Mouse (Mus musculus): Measurements from ENCODE around the gene Cdh4.

Cdh4 gene

DNA sequence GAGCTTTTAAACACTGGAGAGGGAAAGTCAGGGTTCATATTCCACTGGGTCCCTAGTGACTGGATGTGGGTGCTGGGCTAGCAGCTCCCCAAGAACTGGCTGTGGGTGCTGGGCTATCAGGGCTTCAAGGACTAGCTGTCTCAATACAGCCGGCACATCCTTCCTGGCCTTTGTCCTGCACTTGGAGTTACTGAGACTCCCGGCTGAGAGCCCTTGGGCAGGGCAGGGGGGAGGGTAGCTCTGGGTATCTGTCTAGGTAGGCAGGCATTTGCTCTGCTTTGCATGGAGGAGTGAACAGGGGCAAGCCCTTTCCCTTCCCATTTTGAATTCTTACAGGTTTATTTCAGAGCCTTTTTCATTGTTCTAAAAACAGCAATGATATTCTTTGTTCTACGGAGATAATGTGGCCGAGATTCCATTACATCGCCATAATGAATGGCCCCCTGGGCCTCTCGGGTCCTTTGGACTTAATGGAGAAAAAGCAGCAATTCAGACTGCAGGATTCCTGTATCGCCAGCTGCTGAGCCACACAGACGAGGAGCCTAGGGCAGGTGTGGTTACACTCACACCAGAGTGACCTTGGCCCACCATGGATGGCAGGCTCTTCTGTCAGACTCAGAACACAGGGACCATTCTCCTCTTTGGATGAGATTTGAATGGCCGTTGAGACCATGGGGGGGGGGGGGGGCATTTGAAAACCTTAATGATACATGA, 97.5 kb downstream of the Cdh4 start:
- no peak for DNase-seq

DNA sequence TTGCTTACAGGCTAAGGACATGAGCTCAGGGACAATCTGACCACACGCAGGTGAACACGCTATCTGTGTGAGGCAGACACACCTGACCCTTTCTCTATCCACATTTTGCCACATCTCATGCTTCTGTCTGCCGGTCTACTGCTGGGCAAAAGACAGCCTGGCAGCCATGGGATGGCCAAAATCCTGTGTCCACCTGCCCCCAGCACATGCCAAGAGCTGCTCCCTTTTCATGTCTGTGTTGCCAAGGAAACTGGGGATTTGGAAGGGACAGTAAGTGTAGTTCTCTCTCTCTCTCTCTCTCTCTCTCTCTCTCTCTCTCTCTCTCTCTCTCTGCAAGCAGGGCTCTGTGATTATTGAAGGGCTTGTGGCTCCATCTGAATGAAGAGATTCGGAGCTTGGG, 98.9 kb downstream of the Cdh4 start:
- DNase-seq: no peak

DNA sequence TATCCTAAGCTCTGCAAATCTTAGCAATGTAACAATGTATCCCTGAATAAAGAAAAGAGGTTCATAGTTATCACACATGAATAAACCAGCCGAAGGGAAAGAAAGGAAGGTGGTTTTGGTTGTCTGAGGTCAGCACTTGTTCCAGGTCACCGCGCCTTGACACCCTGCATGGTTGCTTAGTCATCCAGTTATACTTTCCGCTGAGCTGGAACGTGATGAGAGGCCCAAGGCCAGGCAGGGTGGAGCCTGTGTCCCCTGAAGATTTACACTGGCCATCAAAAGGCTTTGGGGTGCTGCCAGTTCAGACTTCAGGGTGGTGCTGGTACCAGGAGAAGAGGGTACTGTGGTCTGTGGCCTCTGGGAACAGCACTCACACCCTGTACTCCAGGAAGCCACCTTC, 105.4 kb downstream of the Cdh4 start:
- no peak for DNase-seq

DNA sequence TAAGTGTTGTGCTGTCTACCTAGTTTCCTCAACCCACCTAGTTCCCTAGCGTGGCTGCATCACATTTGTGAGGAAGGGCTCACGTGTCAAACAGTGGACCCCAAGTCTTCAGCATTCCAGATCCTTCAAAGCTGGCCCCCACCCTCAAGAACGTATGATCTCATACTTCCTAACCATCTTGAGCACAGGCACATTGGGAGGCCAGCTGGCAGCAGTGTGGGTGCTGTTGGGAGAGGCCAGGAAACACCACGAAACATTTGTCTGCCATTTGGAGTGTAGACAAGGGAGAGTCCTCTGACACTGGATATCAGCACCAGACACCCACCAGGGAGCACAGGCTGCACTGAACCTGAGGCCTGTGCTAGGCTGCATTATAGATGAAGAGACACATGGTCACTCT, 113.7 kb downstream of the Cdh4 start:
- DNase-seq: no peak

DNA sequence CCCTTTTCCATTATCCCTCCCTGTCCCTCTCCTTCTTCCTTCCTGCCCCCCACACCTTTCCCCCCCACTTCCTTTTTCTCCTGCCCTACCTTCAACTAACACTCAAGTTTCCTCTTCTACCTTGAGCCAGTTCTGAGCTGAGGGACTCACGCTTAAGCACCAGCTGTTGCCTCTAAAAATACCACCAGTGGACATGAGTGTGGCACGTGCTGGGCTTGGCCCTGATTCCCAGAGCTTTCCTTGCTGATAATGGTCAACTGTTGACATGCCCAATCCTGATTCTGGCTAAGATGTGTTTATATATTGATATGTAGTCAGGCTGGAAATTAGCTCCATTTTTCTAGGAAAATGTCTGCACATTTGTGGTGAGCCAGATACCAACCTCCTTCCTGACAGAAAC, 120.1 kb downstream of the Cdh4 start:
- no peak for DNase-seq

DNA sequence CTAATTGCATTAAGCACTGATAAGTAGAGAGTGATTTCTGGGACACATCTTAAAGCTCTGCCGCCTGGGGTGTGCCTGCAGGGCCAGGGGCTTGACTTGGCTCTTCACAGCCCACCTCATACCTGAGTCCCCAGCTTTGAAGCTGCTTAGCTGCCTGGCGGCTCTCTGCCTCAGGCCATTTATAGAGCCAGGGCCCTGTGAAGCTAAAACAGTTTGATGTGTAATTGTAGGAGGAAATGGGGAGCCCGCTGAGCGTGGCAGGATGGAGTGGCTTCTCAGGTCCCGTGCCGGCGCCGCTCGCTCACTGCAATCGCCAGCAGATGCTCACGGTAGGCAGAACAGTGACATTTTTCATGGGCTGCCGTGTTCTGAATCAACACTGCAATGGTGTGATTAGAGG, 123.4 kb downstream of the Cdh4 start:
- no peak for DNase-seq

DNA sequence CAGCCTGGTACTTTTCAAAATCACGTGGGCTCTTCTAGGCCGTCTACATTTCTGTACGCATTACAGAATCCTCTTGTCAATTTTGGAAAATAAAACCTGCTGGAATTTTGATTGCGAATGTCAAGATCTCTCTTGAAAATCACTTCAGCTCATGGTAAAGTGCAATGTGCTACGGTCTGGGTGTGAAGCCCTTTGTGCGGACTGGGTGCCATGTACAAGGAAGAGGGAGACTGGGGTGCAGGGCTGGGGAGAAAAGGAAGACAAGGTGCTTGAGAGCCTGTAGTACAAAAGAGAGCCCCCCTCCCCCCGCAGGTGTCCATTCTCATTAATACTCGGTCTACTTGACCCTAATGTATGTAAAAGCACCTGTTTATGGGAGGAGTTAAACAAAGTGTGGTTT, 125.7 kb downstream of the Cdh4 start:
- DNase-seq: no peak

DNA sequence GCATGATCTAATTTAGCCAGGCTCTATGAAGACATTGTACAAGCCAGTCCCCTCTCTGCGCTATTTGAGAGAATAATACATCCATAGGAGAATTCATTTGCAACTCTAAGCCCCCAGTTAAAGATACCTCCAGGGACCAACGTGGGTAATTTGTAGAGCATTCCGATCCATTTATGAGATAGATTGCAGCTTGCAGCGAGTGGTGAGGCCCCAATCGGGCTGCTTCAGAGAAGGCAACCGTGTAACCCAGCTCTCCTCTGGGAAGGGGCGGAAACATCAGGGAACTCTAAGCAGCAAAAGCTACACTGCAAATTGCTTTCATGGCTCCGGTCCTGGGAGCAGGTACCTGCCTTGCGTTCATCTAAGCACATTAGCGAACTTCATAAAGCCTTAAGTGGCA, 126.9 kb downstream of the Cdh4 start:
- DNase-seq: no peak

DNA sequence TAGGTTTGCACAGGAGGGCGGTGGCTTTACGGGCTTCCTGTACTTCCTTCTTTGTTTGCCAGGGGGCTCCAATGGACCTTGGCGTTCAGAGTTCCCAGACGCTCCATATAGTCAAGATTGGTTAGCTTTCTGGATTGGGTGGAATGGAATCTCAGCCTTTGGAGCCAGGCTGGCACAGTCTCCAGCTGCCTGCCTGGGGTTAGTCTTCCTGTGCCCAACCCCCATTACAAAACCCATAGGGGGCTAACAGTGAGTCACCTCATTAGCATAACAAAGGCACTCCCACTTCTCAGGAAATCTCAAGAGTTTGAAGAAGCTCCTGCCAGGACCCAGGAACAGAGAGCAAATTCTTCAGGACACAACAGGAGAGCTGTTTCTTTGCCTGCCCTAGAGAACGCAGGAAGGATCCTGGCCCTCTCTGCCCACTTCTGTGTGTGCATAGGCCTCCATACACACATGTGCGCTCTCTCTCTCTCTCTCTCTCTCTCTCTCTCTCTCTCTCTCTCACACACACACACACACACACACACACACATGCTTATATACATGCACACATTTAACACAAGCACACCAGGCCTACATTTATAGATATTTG, 129.0 kb downstream of the Cdh4 start:
- DNase-seq: no peak

DNA sequence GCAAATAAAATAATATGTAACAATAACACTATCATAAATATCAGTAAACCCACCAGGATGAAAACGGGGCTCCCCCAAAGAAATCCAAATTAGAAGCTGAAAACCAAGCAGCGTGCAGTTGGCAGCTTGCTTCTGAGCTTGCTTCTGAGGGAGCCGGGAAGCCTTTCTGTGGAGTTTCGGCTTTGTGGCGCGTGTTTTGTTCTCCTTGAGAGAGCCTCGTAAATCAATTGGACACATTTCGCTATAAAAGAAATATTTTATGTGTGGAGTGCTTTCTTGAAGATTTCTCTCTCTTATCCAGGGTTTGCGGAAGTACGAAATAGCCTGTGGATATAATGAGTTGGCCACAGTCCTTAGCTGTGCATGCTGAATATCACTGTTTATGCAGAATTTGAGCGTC, 131.1 kb downstream of the Cdh4 start:
- no peak for DNase-seq

DNA sequence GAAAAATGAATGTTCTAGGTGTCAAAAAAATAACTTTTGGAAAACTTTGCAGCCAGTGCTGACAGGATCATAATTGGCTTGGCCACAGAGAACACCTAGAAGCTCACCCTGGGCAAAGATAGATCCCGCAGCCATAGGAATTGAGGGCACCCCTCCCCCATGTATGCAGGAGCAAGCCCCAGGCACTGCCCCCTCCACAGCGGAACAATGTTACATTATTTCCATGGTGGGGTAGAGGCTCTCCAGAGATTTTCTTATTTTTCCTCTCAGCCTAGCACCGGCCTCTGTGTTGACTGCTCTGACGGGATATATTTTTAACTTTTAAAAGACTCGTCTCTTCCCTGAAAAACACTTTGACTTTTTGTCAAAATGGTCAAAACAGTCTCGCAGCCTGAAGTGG, 131.6 kb downstream of the Cdh4 start:
- DNase-seq: no peak

DNA sequence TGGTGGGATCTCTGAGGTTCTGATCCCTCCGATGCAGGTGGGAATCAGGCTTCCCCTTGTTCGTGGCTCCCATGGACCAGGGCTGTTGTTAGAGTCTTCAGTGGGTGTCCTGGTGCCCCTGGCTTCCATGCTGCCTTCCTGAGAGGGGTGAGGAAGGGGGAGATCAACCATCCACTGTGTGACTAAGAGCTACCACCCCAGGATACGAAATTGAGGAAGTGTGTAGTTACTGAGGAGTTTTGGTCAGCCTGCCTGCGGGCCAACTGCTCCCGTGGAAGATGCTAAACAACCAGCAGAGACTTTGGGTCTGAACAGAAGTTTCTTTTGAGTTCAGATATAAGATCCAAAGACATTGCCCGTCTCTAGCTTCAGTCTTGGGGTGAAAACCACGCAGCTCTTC, 133.4 kb downstream of the Cdh4 start:
- no peak for DNase-seq

DNA sequence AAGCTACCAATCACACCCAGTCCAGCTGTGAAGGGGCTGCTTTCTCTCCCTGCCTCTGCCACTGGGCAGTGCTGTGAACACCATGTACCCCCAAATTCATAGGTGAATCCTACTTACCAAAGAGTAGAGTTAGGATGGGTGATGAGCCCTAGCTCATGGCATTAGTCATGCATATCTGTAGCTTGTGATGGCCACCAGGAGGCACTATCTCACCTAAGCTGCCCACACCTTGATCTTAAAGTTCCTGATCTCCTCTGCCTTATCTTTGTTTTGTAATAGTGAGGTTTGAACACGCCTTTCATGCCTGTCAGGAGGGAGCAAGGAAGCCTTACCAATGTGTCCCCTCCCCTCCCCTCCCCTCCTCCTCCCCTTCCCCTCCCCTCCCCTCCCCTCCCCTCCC, 134.0 kb downstream of the Cdh4 start:
- no peak for DNase-seq

DNA sequence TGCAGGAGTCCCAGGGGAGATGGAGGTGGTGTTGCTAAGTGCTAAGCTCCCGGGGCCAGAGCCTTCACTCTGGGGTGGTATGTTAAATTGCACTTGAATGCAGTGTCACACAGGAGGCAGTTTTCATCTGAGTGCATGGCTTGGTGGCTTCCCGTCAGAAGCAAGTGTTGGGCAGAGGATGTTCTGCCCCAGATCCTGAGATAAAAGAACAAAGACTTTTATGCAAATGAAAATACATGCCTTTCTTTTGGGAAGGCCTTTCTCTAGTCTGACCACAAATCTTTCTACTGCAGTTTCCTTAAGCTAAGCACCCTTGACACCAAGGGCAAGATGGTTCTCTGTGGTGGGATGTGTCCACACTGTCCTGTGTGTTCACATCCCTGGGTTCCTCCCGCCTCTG, 136.1 kb downstream of the Cdh4 start:
- DNase-seq: no peak

DNA sequence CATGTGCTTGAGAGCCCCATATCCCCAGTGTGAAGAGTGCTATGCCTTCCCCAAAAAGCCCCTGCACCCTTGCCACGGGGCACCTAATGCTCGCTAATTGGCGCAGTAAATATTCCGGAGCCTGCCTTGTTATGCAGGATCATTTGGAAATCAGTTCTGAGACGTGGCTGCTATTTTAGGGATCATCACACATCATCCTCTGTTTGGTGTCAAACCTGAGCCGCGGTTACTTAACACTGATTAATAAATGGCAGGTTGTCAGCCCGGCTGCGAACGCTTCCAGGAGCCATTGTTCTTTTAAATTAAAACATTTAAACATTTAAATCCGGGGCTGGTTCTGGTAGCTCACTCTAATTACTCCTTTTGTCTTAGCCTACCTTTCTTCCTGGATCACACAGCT, 136.6 kb downstream of the Cdh4 start:
- DNase-seq: no peak

DNA sequence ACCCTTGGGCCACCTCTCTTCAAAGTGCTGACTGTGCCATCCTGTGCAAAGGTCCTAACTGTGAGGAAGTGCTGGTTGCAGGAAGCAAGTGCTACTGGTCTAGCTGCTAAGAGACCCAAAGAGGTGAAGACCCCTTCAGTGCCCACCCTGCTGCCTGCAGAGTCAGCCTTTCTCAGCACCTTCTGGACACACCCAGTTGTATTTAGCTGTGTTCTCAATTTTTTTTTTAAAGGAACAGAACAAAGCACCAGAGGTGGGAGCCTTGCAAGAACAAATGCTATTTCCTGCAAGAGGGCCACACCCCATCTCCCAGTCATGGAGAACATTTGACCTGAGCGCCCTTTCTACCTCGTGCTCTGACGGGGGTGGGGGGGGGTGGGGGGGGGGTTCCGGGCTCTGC, 138.2 kb downstream of the Cdh4 start:
- DNase-seq: no peak

DNA sequence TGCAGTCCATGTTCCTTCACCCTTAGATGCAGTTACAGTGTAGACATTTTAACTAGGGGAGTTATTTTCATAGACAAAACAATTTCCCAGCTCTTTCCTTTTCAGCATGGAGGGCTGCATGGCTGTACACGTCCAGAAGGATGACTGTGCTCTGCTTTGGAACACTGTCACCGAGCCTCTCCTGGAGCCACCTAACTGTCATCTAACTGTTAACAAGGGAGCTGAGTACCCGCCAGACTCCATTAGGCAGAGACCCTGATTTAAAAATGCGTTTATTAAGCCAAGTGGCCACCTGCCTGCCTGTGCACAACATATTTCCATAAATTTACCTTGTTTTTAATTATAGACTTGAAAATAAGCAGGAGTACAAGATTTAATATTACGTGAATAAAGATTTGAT, 138.8 kb downstream of the Cdh4 start:
- DNase-seq: no peak

DNA sequence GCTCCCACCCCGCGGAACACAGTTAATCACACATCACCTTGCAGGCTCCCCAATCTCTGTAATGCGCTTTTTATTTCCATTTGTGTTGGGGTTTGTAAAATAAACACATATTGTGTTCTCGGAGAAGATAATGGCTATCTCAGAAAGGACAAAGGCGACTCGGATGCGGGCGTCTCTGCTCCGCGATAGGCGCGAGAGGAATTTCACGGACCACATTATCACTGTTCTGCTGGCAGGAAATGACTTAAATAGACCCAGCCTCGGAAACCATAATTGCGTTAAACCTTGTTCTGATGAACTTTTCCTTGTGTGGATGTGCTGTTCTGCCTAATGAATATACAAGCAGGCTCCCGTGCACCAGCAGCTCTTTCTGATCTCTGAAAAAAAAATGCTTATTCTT, 140.7 kb downstream of the Cdh4 start:
- DNase-seq: no peak

DNA sequence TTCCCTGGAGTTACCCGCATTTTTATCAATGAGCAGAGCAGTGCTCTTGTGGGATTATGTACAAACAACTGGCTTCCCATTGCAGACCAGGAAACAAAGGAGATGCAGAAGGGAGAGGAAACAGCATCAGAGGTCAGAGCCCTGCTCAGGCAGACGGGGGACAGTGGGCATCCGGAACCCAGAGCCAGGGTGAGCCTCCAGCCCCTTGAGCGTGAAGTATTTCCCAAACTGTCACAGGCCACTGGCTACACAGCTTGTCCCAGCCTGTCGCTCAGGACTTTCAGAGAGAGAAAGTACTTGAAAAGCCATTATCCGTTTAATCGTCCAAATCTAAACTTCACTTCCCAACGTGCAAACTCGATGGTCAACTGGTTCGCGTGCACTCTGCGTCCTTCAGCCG, 142.4 kb downstream of the Cdh4 start:
- DNase-seq: no peak

DNA sequence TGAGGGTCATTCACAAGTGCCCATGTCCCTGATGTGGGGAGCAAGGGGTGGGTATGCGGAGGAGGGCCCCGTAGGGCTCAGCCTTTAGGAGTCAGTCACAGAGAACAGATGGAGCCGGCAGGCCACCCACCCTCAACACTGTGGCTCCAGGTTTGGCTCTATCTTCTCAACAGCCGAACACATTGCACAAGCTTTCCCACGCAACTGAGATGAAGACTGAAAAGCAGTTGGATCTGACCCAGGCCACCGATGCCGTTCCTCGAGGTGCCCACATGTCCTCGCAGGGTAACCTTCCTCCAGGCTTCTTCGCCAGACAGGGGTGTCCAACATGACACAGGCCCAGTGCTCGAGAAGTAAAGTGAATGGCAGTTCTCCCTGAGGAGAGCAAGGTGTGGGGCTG, 144.2 kb downstream of the Cdh4 start:
- DNase-seq: no peak

DNA sequence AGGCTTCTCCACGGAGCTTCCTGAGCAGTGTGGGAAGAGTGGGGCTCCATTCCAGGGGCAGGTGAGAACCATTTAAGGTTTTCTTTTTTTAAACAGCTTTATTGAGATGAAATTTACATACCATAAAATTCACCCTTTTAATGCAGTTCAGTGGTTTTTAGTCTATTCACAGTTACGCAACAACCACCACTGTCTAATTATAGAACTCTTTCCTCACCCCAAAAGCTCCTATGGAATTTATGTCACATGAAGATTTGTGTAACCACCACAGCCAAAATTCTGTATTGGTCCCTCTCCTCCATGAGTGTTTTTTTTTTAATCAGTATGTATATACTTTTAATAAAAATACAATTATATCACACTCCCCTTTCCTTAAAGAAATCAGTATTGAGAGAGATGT, 144.8 kb downstream of the Cdh4 start:
- no peak for DNase-seq

DNA sequence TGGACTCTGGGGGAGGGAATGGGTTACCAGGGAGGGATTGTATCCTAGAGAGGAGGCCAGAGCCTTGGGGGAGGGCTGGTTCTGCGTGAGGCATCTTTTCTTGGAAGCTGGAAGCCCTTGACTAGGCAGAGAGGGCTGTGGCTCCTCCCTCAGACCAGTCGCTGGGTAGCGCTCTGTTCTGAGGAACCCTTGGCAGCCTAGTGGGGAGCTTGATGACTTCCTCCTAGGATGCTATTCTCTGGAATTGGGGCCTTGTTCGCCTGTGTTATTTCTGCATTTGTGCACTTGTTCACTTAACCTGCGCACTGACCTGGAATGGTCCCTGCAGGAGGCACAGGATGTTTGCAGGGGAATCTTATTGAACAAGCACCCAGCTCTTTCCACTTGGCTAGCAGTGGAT, 149.4 kb downstream of the Cdh4 start:
- DNase-seq: no peak

DNA sequence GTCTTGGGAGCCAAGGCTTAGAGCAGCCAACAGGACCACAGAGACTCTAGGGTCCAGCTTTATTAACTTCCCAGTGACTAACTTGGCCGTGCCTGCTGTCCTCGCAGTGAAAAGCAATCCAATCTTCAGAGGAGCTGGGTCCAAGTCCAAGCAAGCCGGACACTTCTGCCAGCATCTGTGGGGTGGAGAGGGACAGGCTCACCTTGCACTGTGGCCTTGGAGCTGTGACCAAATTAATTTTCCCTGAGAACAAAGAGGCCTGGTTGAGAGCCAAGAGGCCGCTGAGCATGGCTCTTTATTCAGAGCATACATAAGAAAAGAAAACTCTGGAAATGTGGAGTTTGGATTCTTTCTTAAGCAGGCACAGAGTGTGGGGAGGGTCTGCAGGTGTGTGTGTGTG, 152.8 kb downstream of the Cdh4 start:
- DNase-seq: no peak

DNA sequence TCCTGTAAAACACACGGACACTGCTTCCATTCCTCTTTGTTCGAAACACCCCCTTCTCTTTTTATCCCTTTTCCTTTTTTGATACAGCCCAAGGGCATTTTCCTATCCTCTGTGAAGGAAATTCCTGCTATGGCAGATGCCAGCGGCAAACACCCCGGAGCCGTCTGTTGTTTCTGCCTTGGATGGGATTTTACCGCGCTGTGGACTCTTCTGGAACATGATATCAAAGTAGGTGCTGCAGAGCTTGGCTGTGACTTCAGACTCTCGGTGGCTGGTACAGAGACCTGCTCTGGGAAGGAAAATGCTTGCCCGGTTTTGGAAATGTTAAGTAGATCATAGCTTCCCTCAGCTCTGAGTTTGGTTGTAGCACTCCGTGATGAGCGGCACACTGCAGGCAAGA, 156.7 kb downstream of the Cdh4 start:
- no peak for DNase-seq

DNA sequence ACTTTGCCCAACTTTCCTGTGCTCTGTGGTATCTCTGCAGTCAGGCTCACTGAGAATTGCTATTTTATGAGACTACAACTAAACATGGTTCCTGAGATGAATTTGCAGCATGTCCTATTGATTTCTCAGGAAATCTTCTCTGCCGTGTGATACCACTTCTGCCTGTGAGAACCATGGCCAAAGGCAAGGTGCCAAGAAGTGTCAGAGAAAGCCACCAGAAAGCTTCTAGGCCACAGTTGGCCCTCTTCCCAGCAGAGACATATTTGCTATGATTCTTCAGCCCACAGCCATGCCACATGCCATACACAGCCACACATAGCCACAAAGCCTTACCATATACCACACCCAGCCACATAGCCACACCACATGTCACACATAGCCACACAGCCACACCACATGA, 157.7 kb downstream of the Cdh4 start:
- DNase-seq: no peak

Measured in lung, postnatal 36 days (tissue).